Mouse (Mus musculus) lung, embryonic 15.5 days (tissue): ENCODE results near the gene Slc12a9. TPM values are rescaled to one million over a fixed set of nuclear protein-coding genes. Genes with fewer than 3 reads are reported as not detected.
A peak's percentile ranks its signal among the peaks of the same experiment; 100 is the strongest.

Source experiments
- ATAC-seq: fragments of 200-750 bp; cut with Nextera tagmentation; 2 replicates; pipeline ENCODE4 v1.8.0; 2017; ENCODE audit warnings: moderate number of reproducible peaks, borderline replicate concordance; ENCODE audit not compliant: low FRiP score, low TSS enrichment; ENCODE audit errors: extremely low read depth
- H3K27ac ChIP-seq: fragments of 300-500 bp; sonication (generic); 2 replicates; pipeline ENCODE4 v1.5.1; 2015; ENCODE audit warnings: moderate library complexity, mild to moderate bottlenecking, inconsistent platforms
- H3K27me3 ChIP-seq: fragments of 300-500 bp; sonication (generic); 2 replicates; pipeline ENCODE4 v1.6.1; 2015; ENCODE audit warnings: inconsistent platforms
- H3K36me3 ChIP-seq: fragments of 300-500 bp; sonication (generic); 2 replicates; pipeline ENCODE4 v1.6.1; 2015; ENCODE audit warnings: inconsistent platforms
- H3K4me1 ChIP-seq: fragments of 300-500 bp; sonication (generic); 2 replicates; pipeline ENCODE4 v1.6.1; 2015; ENCODE audit warnings: inconsistent platforms
- H3K4me2 ChIP-seq: fragments of 300-500 bp; sonication (generic); 2 replicates; pipeline ENCODE4 v1.6.1; 2015; ENCODE audit warnings: inconsistent platforms, mild to moderate bottlenecking, moderate library complexity
- H3K4me3 ChIP-seq: fragments of 300-500 bp; sonication (generic); 2 replicates; pipeline ENCODE4 v1.5.1; 2015; ENCODE audit warnings: mild to moderate bottlenecking, inconsistent platforms
- H3K9ac ChIP-seq: fragments of 300-500 bp; sonication (generic); 2 replicates; pipeline ENCODE4 v1.6.1; 2015; ENCODE audit warnings: inconsistent platforms
- H3K9me3 ChIP-seq: fragments of 300-500 bp; sonication (generic); 2 replicates; pipeline ENCODE4 v1.6.1; 2016; ENCODE audit warnings: inconsistent platforms
- WGBS: fragments of 180-500 bp; shearing (Covaris S2); methylation state at CpG from one replicate; pipeline ENCODE4 v1.1.7; 2015; 5-methylcytosine and 5-hydroxymethylcytosine counted together
- microRNA-seq: library from miRNA; unstranded; fragments of <30 nt; microRNA quantifications from one replicate; pipeline ENCODE4, GENCODE M21; 2016
- polyA plus RNA-seq: library from polyadenylated mRNA; unstranded; fragments of >200 nt; fragmentation: Nextera tagmentation; extraction: Ambion mirVana; gene quantifications from 2 replicates; pipeline ENCODE4 v1.2.1, GENCODE M21; 2015

Slc12a9 gene
- polyA plus RNA-seq, 1 experiment from 2014 or later, result 13.0 TPM

- H3K36me3 ChIP-seq, result no peaks in the 10 kb centered on the region
- H3K4me3 ChIP-seq, result no peak overlapping the region
- no peaks in the 10 kb centered on the region for H3K4me1 ChIP-seq
- 41% methylated on average over 18 of the region's 18 CpGs for WGBS
- H3K9ac ChIP-seq, result no peak overlapping the region
- H3K27me3 ChIP-seq, result no peaks in the 10 kb centered on the region
- ATAC-seq, result no peak
- H3K27ac ChIP-seq, result no peak overlapping the region
- H3K9me3 ChIP-seq, result no peaks in the 10 kb centered on the region
- H3K4me2 ChIP-seq, result no peak overlapping the region
These were observed 55.7 kb downstream of the Slc12a9 start for GRCm38 (mm10) chr5:137277360-137278342.

GRCm38 (mm10) chr5:137268131-137268910 lies 65.1 kb downstream of the Slc12a9 start:
- 20% methylated on average over 14 of the region's 18 CpGs for WGBS

DNA sequence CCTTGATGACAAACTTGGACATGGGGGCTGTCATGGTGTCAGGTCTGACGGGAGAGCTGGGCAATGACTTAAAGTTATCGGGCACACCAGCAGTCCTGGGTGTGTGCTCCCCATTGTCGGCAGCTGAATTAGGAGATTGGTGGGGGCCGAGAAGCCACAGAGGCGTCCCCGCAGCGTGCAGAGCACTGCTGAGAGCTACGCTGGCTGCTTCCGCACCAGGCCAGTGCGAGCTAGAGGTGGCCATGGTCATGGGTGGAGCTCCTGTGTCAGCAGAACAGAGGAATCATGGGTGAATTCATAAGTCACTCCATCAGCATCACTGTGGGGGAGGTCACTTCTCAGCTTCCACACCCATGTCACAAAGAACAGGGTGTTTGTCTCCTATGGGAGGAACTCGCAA lies 68.6 kb downstream of the Slc12a9 start:
- no peaks in the 10 kb centered on the region for H3K9me3 ChIP-seq
- H3K36me3 ChIP-seq, result no peaks in the 10 kb centered on the region
- H3K9ac ChIP-seq, result no peak overlapping the region
- H3K4me3 ChIP-seq, result no peak overlapping the region
- no peaks in the 10 kb centered on the region for H3K4me1 ChIP-seq
- H3K27ac ChIP-seq, result no peak overlapping the region
- no peak for ATAC-seq
- no peaks in the 10 kb centered on the region for H3K27me3 ChIP-seq
- H3K4me2 ChIP-seq, result no peak overlapping the region
- WGBS, result 85% methylated on average over 11 of the region's 11 CpGs

More at GRCm38 (mm10) chr5:137268131-137268910, 65.1 kb downstream of the Slc12a9 start:
- Histone ChIP-seq H3K4me2 (peak overlapping the region; percentile 22; the same call in 1 of the 2 replicates), H3K36me3 (no peaks in the 10 kb centered on the region), H3K27ac (no peak overlapping the region), H3K9me3 (no peaks in the 10 kb centered on the region), H3K4me3 (peak overlapping the region; percentile 3; the same call in 1 of the 2 replicates), H3K4me1 (no peaks in the 10 kb centered on the region), H3K27me3 (no peaks in the 10 kb centered on the region), H3K9ac (no peak overlapping the region)
- ATAC-seq, result no peak

Small RNA genes within 50 kb of the gene (microRNA-seq; reads per million reads assigned to microRNA genes)
- gene Mir7036 (not detected), gene Mir8116 (not detected)

Other genes starting within 250 kb of the Slc12a9 start
- gene Trim56, start 217.4 kb downstream of the Slc12a9 start, polyA plus RNA-seq, result 9.8 and 10.5 TPM in 2 replicates
- not detected in 2 replicates for gene Muc3, start 184.3 kb downstream of the Slc12a9 start, polyA plus RNA-seq
- 0.20 TPM in 1 of 2 replicates, not detected in the other for gene Muc3a, start 121.2 kb downstream of the Slc12a9 start, polyA plus RNA-seq
- gene Ache, start 46.1 kb downstream of the Slc12a9 start, polyA plus RNA-seq, result 1.8 and 3.9 TPM in 2 replicates
- gene Ufsp1, start 39.0 kb downstream of the Slc12a9 start, polyA plus RNA-seq, result 5.3 and 5.8 TPM in 2 replicates
- gene Srrt, start 25.9 kb downstream of the Slc12a9 start, polyA plus RNA-seq, result 145 and 155 TPM in 2 replicates
- 95.9 and 96.3 TPM in 2 replicates for gene Trip6, start 19.2 kb downstream of the Slc12a9 start, polyA plus RNA-seq
- 57.5 and 58.9 TPM in 2 replicates for gene Ephb4, start 16.5 kb upstream of the Slc12a9 start, polyA plus RNA-seq
- gene Zan, start 143.5 kb upstream of the Slc12a9 start, polyA plus RNA-seq, result 0.26 and 0.35 TPM in 2 replicates
- gene Pop7, start 168.9 kb upstream of the Slc12a9 start, polyA plus RNA-seq, result 54.1 and 58.4 TPM in 2 replicates
- gene Gigyf1, start 185.0 kb upstream of the Slc12a9 start, polyA plus RNA-seq, result 11.8 and 12.1 TPM in 2 replicates
- gene Epo, start 199.6 kb upstream of the Slc12a9 start, polyA plus RNA-seq, result 0.55 and 0.66 TPM in 2 replicates
- 414 and 437 TPM in 2 replicates for gene Gnb2, start 199.9 kb upstream of the Slc12a9 start, polyA plus RNA-seq
- gene Actl6b, start 219.9 kb upstream of the Slc12a9 start, polyA plus RNA-seq, result 0.24 and 0.71 TPM in 2 replicates
- 0.31 and 0.40 TPM in 2 replicates for gene Tfr2, start 236.2 kb upstream of the Slc12a9 start, polyA plus RNA-seq